Mouse (Mus musculus) midbrain, embryonic 10.5 days (tissue): ENCODE results near the gene Cntnap5c. TPM values are rescaled to one million over a fixed set of nuclear protein-coding genes. Genes with fewer than 3 reads are reported as not detected.
A peak's percentile ranks its signal among the peaks of the same experiment; 100 is the strongest.

ENCODE experiments used
- DNase-seq: peaks from one replicate; pipeline ENCODE4 v3.0.0-alpha.2; 2017; ENCODE audit warnings: low spot score
- H3K27ac ChIP-seq: fragments of 300-500 bp; sonication (generic); replicated peaks from 2 replicates; pipeline ENCODE4 v1.5.1; 2016; ENCODE audit warnings: mild to moderate bottlenecking
- H3K27me3 ChIP-seq: fragments of 300-500 bp; sonication (generic); 2 replicates; pipeline ENCODE4 v1.6.1; 2016; ENCODE audit warnings: low read depth, mild to moderate bottlenecking; ENCODE audit not compliant: poor library complexity, severe bottlenecking
- H3K36me3 ChIP-seq: fragments of 300-500 bp; sonication (generic); 2 replicates; pipeline ENCODE4 v1.6.1; 2016; ENCODE audit warnings: mild to moderate bottlenecking, moderate library complexity
- H3K4me1 ChIP-seq: fragments of 300-500 bp; sonication (generic); 2 replicates; pipeline ENCODE4 v1.6.1; 2016
- H3K4me3 ChIP-seq: fragments of 300-500 bp; sonication (generic); 2 replicates; pipeline ENCODE4 v1.5.1; 2016; ENCODE audit warnings: mild to moderate bottlenecking, moderate library complexity
- H3K9me3 ChIP-seq: fragments of 300-500 bp; sonication (generic); replicated peaks from 2 replicates; pipeline ENCODE4 v1.6.1; 2016; ENCODE audit warnings: mild to moderate bottlenecking
- WGBS: fragments of 180-500 bp; shearing (Covaris S2); methylation state at CpG from one replicate; pipeline ENCODE4 v1.1.7; 2016; 5-methylcytosine and 5-hydroxymethylcytosine counted together
- polyA plus RNA-seq: library from polyadenylated mRNA; unstranded; fragments of >200 nt; fragmentation: Nextera tagmentation; extraction: Ambion mirVana; gene quantifications from 2 replicates; pipeline ENCODE4 v1.2.1, GENCODE M21; 2016

The Cntnap5c gene
- polyA plus RNA-seq, 1 experiment from 2014 or later, result not detected

DNA sequence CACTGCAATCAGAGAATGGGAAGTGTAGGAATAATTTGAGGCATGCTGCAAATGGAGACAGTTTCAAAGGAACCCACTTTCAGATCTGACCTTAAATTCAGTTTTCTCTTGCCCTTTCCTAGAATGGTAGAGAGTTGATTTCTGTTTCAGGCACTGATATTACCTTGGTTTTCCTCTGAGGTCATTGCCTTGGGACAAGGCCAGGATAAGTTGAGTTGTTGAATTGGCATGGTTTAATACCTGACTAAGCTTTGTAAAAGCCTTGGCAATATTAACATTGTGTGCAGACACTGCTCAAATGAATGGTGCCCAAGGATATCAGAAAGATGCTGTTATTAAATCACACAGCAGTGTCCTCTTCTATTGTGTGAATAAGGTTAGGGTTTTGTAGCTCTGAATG lies 96.6 kb downstream of the Cntnap5c start:
- Histone ChIP-seq H3K9me3 (no peaks in the 10 kb centered on the region), H3K36me3 (no peaks in the 10 kb centered on the region), H3K4me1 (no peaks in the 10 kb centered on the region), H3K27me3 (no peaks in the 10 kb centered on the region), H3K27ac (no peak overlapping the region), H3K4me3 (no peak overlapping the region)
- DNase-seq, result no peak

DNA sequence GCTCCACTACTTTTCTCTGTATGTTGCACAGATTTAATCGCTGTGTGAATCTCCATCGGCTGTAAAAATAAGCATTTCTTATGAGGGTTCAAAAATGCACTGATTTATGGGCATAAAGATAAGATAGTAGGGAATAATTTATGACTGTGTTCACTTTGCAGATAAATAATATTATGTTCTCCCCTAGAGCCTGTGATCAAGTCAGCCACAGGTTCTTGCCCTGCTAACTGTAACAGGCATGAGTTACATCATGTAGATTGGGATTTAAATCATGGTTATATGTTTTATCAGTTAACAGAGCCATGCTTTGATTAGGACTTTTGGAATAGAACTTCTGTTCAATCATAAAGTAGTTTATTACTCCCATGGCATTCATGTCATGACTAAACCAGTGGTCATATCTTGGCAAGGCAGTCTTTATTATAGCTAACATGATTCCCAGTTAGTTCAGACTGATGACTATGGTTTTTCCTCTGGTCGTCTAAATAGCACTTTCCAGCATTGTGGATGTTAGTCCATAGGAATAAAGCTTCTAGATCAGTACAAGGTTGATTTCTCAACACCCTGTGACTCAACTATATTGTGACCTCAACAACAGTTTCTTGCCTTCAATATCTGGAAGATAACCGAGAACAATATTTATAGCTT lies 118.5 kb downstream of the Cntnap5c start:
- Histone ChIP-seq H3K4me1 (no peaks in the 10 kb centered on the region), H3K27me3 (no peaks in the 10 kb centered on the region), H3K36me3 (no peaks in the 10 kb centered on the region), H3K4me3 (no peak overlapping the region), H3K27ac (no peak overlapping the region), H3K9me3 (no peaks in the 10 kb centered on the region)
- DNase-seq, result no peak
- 88% methylated on average over 4 of the region's 4 CpGs for WGBS

DNA sequence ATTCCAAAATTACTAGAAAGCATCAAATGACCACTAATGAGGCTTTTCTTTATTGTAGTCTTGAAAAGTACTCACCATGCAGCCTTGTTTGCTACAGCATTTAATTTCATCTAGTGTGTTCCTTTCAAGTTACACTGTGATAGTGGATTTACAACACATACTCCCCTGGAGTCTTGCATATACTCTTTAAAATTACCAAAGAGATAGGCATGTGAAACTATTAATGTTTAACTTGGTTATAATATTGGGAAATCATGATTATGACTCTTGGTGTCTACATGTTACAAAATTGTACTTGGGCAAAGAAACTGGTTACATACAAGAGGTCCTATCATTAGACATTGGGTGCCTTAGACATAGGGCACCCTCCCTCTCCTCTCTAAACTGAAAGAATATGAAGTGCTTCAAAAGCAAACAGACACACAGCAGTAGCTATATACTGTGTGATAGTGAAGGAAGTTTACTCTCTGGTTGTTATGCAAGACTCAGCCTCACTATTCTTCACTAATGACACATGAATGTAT lies 142.5 kb downstream of the Cntnap5c start:
- no peaks in the 10 kb centered on the region for H3K4me1 ChIP-seq
- no peak overlapping the region for H3K27ac ChIP-seq
- H3K9me3 ChIP-seq, result no peaks in the 10 kb centered on the region
- DNase-seq, result no peak
- no peaks in the 10 kb centered on the region for H3K36me3 ChIP-seq
- H3K4me3 ChIP-seq, result no peak overlapping the region
- H3K27me3 ChIP-seq, result no peaks in the 10 kb centered on the region

DNA sequence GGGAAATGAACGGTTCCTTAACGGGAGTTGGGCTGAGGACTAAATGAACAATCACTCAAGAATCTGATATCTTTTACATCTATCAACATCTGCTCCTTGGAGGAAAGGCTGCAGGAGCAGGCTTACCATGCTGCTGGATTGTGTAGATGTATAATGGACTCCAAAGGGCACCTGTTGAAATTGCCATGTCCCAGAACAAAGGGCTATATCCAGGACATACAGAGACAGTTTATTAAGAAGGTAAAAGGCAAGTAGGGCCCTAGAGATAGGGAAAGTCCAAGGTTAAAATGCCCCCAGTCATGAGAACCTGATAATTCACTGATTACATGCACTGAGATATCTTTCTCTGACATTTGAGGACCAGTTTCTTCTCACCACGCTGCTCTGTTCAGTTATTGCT lies 214.9 kb downstream of the Cntnap5c start:
- Histone ChIP-seq H3K9me3 (no peaks in the 10 kb centered on the region), H3K36me3 (no peaks in the 10 kb centered on the region), H3K4me1 (no peaks in the 10 kb centered on the region), H3K4me3 (no peak overlapping the region), H3K27me3 (no peaks in the 10 kb centered on the region), H3K27ac (no peak overlapping the region)
- 90% methylated on average over 3 of the region's 3 CpGs for WGBS
- no peak for DNase-seq

DNA sequence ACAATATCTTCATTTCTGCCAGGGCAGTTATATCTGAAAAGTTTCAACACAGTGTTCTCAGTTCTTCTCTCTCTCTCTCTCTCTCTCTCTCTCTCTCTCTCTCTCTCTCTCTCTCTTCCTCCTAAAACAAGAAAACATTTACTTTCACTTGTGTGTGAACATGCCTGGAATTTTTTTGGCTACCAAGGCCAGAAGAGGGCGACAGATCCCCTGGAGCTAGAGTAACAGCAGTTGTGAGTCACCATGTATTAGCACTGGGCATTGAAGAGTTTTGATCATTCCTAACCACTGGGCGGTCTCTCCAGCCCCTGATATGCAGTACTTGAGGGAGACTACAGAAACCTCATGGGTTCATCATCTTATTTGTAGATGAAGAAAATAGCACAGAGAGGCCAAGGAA lies 219.1 kb downstream of the Cntnap5c start:
- Histone ChIP-seq H3K36me3 (no peaks in the 10 kb centered on the region), H3K9me3 (no peaks in the 10 kb centered on the region), H3K27me3 (no peaks in the 10 kb centered on the region), H3K4me3 (no peak overlapping the region), H3K27ac (no peak overlapping the region), H3K4me1 (no peaks in the 10 kb centered on the region)
- DNase-seq, result peak; percentile 18
- WGBS, result 49% methylated on average over 2 of the region's 2 CpGs

DNA sequence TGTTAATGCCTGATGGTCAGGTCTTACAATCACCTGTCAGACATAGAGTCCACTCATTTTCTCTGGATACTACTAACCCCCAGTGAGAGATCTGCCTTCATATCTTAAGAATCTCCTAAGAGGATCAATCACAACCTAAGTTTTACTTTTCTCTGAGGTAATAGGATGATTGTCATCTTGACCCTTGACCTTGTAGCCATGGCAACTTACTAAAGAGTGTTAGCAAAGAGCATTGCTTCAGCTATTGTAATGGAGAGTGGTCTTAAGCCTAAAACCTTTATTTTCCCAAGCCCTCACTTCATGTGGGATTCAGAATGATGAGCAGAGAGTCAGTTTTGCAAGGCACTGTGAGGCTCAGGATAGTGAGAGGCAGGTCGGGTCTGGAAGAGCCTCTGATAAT lies 227.1 kb downstream of the Cntnap5c start:
- WGBS, result 17% methylated on average over 1 of the region's 1 CpGs
- H3K27ac ChIP-seq, result no peak overlapping the region
- H3K9me3 ChIP-seq, result no peaks in the 10 kb centered on the region
- H3K4me1 ChIP-seq, result peaks cover 9% of the 10 kb centered on the region
- H3K36me3 ChIP-seq, result no peaks in the 10 kb centered on the region
- DNase-seq, result peak; percentile 13
- H3K4me3 ChIP-seq, result no peak overlapping the region
- H3K27me3 ChIP-seq, result no peaks in the 10 kb centered on the region

DNA sequence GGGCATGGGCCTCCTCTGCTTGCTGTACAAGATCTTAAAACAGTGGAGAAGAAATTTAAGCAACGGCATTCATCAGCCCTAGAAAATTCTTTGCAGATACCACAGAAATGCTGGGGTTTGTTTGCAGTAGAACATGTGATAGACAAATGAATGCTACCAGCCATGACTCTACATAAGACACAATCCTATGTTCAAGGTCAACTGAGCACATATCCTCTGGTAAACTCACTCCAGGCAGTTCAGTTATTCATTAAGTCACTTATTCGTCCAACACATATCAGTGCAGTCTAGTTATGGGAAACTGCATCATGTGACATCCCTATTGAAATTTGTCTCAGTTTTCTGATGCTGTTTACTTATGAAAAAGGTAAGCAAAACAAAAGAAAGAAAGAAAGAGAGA lies 229.7 kb downstream of the Cntnap5c start:
- H3K9me3 ChIP-seq, result no peaks in the 10 kb centered on the region
- peaks cover 9% of the 10 kb centered on the region for H3K4me1 ChIP-seq
- no peaks in the 10 kb centered on the region for H3K36me3 ChIP-seq
- WGBS, result 93% methylated on average over 2 of the region's 2 CpGs
- no peaks in the 10 kb centered on the region for H3K27me3 ChIP-seq
- no peak for DNase-seq
- no peak overlapping the region for H3K27ac ChIP-seq
- no peak overlapping the region for H3K4me3 ChIP-seq

DNA sequence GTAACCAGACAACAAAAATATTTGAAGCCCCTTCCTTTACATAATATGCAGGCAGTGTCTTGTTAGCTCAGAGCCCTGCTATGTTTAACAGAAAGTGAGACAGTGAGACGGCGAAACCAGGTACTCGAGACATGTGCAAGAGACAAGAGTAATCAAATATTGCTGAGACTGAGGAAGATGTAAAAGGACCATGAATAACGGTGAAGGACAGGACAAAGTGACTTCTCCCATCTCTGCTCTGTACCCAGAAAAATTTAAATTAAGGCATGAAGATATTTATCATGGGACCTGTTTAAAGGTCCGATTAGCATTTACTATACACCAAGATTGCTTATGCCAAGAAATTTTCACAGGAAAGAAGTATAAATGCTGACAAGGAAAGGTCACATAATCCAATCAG lies 233.5 kb downstream of the Cntnap5c start:
- 89% methylated on average over 5 of the region's 5 CpGs for WGBS
- Histone ChIP-seq H3K4me1 (no peaks in the 10 kb centered on the region; the same call in 1 of the 2 replicates), H3K36me3 (no peaks in the 10 kb centered on the region), H3K27ac (no peak overlapping the region), H3K4me3 (no peak overlapping the region), H3K9me3 (no peaks in the 10 kb centered on the region), H3K27me3 (no peaks in the 10 kb centered on the region)
- DNase-seq, result no peak

DNA sequence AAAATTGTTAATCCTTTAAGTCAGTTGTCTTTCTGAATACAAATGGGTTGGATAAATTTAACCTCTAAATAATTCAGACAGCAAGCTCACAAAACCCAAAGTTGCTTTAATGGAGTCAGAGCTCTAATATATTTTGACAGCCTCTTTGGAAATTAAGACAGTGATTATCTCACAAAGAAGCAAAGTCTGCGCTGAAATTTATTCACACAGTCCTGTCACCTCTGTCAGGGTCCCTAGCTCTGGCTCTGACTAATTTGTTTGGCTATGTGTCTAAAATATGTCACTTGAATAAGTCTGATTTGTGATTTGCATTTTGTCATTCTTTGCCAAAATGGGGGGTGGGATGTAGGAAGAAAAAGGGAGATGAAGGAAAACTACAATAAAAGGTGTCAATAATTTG lies 234.0 kb downstream of the Cntnap5c start:
- Histone ChIP-seq H3K27me3 (no peaks in the 10 kb centered on the region), H3K9me3 (no peaks in the 10 kb centered on the region), H3K36me3 (no peaks in the 10 kb centered on the region), H3K27ac (no peak overlapping the region), H3K4me1 (no peaks in the 10 kb centered on the region; the same call in 1 of the 2 replicates), H3K4me3 (no peak overlapping the region)
- WGBS, result 61% methylated on average over 1 of the region's 1 CpGs
- DNase-seq, result no peak

DNA sequence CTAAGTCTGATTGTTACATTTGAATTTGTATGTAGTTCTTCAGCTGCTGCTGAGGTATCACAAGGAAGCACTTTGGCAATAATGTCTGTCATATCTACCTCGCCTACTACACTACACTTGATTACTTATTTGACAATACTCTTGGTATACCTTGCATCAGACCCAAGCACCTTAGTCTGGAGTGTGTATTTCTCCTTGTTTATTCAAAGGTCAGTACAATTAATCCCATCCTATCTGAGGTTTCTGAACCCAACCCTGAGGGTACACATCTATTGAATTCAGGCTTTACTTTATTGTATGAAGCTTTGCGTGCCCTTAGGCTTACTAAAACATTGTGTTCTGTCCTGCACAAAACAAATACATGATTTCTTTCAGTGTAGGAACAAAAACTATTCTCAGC lies 235.1 kb downstream of the Cntnap5c start:
- Histone ChIP-seq H3K36me3 (no peaks in the 10 kb centered on the region), H3K4me3 (no peak overlapping the region), H3K27ac (no peak overlapping the region), H3K4me1 (no peaks in the 10 kb centered on the region; the same call in 1 of the 2 replicates), H3K9me3 (no peaks in the 10 kb centered on the region), H3K27me3 (no peaks in the 10 kb centered on the region)
- 86% methylated on average over 2 of the region's 2 CpGs for WGBS
- no peak for DNase-seq

DNA sequence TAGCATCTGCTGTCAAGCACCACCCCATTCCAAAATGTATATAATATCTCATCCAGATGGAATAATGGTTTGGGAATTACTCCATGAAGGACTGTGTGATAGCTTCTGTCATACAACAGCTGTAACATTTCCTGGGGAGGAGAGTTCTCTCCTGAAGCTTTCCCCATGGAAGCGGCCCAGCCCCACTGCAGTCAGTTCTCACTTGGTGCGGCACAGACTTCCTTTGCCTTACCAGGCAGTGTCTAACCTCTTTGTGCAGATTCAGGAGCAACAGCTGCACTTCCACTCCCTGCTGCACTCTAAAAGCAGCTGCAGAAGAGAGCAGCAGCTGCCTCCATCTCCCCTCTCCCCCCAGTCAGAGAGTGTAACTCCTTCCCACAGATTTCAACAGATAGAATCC lies 271.8 kb downstream of the Cntnap5c start:
- DNase-seq, result no peak
- Histone ChIP-seq H3K36me3 (no peaks in the 10 kb centered on the region), H3K27me3 (no peaks in the 10 kb centered on the region), H3K4me1 (no peaks in the 10 kb centered on the region), H3K4me3 (no peak overlapping the region), H3K9me3 (no peaks in the 10 kb centered on the region), H3K27ac (no peak overlapping the region)
- 90% methylated on average over 2 of the region's 2 CpGs for WGBS

DNA sequence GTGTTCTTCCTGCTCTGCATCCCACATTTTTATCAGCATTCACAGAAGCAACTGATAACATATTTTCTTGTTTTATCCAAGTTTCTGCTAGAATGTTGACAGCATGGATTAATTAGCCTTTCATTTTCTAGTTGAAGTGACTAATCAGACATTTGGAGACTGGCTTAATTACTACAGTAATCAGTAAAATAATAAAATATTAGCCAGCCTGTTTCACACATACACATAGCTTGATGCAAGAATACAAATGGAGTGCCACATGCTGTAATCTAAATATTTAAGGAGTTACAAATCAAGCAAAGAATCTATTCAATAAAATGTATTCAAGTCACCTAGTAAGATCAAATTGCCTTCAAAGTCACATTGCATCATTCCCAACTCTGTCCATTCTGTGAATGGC lies 275.8 kb downstream of the Cntnap5c start:
- Histone ChIP-seq H3K27ac (no peak overlapping the region), H3K9me3 (no peaks in the 10 kb centered on the region), H3K36me3 (no peaks in the 10 kb centered on the region), H3K4me3 (no peak overlapping the region), H3K27me3 (no peaks in the 10 kb centered on the region), H3K4me1 (no peaks in the 10 kb centered on the region)
- no peak for DNase-seq

DNA sequence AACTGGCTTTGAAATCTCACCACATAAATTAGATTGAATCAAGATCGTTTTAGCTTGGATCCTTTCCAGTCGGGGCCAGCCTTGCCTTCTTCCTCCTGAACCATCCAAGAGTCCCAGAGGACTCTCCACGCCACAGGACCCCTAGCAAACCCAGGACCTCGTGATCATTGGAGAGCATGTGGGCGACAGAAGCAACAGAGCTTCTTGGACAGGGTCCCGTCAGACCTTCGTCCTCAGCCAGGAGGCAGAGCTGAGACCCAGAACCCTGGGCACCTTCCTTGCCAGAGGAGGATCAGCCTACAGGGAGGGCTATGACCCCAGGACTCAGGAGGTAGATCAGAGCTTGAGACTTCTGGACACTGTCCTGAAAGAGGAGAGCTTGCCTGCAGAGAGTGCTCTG lies 300.5 kb downstream of the Cntnap5c start:
- WGBS, result 92% methylated on average over 7 of the region's 7 CpGs
- no peak for DNase-seq

DNA sequence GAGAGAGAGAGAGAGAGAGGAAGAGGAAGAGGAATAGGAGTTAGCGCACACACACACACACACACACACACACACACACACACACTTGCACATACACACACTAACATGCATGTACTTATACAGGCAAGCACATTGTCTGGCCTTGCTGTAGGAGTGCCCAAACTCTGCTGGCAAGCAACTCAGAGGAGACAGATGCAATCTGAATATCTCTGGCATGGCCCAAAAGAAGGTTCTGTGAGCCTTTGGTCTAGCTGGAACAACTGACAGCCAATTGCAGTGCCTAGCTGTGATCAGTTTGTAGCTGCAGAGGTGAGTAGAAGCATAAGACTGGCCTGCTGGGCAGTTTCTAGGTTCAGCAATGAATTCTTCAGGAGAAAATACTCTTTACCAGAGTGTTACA lies 313.3 kb downstream of the Cntnap5c start:
- WGBS, result no CpG with 5 or more reads among the region's 1 CpGs
- H3K27me3 ChIP-seq, result no peaks in the 10 kb centered on the region

More for the DNA sequence above, 300.5 kb downstream of the Cntnap5c start:
- no peaks in the 10 kb centered on the region for H3K9me3 ChIP-seq
- no peak overlapping the region for H3K4me3 ChIP-seq
- H3K36me3 ChIP-seq, result no peaks in the 10 kb centered on the region
- no peaks in the 10 kb centered on the region for H3K4me1 ChIP-seq
- no peaks in the 10 kb centered on the region for H3K27me3 ChIP-seq
- no peak overlapping the region for H3K27ac ChIP-seq

More for the DNA sequence above, 313.3 kb downstream of the Cntnap5c start:
- no peak overlapping the region for H3K27ac ChIP-seq
- DNase-seq, result no peak
- H3K36me3 ChIP-seq, result no peaks in the 10 kb centered on the region
- no peaks in the 10 kb centered on the region for H3K9me3 ChIP-seq
- no peak overlapping the region for H3K4me3 ChIP-seq
- no peaks in the 10 kb centered on the region for H3K4me1 ChIP-seq
